Mouse (Mus musculus) neural tube, embryonic 12.5 days (tissue): Measurements from ENCODE around the gene Eipr1. TPM values are rescaled to one million over a fixed set of nuclear protein-coding genes. Genes with fewer than 3 reads are reported as not detected.

Experiments used
- ATAC-seq: fragments of 200-750 bp; cut with Nextera tagmentation; 2 replicates; pipeline ENCODE4 v1.8.0; 2017; ENCODE audit warnings: low read depth, mild to moderate bottlenecking, moderate TSS enrichment, moderate library complexity; ENCODE audit not compliant: low FRiP score
- H3K27ac ChIP-seq: fragments of 300-500 bp; sonication (generic); 2 replicates; pipeline ENCODE4 v1.5.1; 2016
- H3K27me3 ChIP-seq: fragments of 300-500 bp; sonication (generic); replicated peaks from 2 replicates; pipeline ENCODE4 v1.6.1; 2016; ENCODE audit warnings: mild to moderate bottlenecking
- H3K36me3 ChIP-seq: fragments of 300-500 bp; sonication (generic); 2 replicates; pipeline ENCODE4 v1.6.1; 2016; ENCODE audit warnings: mild to moderate bottlenecking
- H3K4me1 ChIP-seq: fragments of 300-500 bp; sonication (generic); 2 replicates; pipeline ENCODE4 v1.6.1; 2016
- H3K4me2 ChIP-seq: fragments of 300-500 bp; sonication (generic); replicated peaks from 2 replicates; pipeline ENCODE4 v1.6.1; 2016; ENCODE audit warnings: mild to moderate bottlenecking
- H3K4me3 ChIP-seq: fragments of 300-500 bp; sonication (generic); 2 replicates; pipeline ENCODE4 v1.5.1; 2016
- H3K9ac ChIP-seq: fragments of 300-500 bp; sonication (generic); 2 replicates; pipeline ENCODE4 v1.6.1; 2016; ENCODE audit warnings: mild to moderate bottlenecking
- H3K9me3 ChIP-seq: fragments of 300-500 bp; sonication (generic); 2 replicates; pipeline ENCODE4 v1.6.1; 2016; ENCODE audit warnings: mild to moderate bottlenecking
- WGBS: fragments of 180-500 bp; shearing (Covaris S2); methylation state at CpG from one replicate; pipeline ENCODE4 v1.1.7; 2016; 5-methylcytosine and 5-hydroxymethylcytosine counted together
- polyA plus RNA-seq: library from polyadenylated mRNA; unstranded; fragments of >200 nt; fragmentation: Nextera tagmentation; extraction: Ambion mirVana; gene quantifications from 2 replicates; pipeline ENCODE4 v1.2.1, GENCODE M21; 2016

Eipr1 gene
- 54.6 and 57.4 TPM in 2 replicates for polyA plus RNA-seq

DNA sequence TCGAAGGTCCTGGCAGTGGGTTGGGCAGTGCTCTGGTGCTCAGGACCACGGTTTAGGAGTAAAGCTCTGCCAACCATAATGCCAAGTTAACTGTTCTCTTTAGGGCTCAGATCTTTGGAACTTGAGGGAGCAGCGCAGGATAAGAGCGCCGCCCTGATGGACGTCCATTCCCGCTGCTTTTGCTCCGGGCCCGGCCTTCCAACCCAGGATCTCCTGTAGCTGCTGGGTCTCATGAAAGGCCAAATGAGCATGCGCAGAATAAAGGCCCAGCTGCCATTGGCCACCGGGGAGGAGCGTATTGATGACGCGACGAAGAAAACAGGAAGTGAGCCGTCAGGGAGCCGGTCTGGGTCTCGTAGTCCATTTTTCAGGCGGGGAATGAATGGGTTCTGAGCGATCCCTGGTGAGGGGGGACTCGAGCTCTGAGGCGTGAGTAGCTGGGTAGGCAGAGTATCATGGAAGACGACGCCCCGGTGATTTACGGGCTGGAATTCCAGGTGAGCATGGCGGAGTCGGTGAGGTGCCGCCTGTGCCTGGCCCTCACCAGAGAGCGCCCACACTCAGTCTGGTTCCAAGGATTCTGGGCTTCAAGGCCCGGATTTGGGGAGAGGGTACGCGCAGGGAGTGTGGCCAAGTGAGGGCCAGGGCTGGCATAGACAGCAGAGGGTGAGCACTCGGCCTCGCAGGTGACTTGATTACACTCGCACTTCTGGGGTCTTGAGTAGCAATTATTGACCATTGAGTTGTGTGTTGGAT is at the start of gene Eipr1:
Gene Eipr1 (plus strand): TSS at position 296 of the 756 bp plus-strand sequence.
- Histone ChIP-seq H3K9me3 (no peaks in the 10 kb centered on the region), H3K4me1 (peaks cover 18% of the 10 kb centered on the region), H3K9ac (peak within 1 kb of the TSS; percentile 81), H3K27ac (no peak within 1 kb of the TSS), H3K4me3 (peak within 1 kb of the TSS; percentile 76), H3K4me2 (peak within 1 kb of the TSS; percentile 74), H3K36me3 (peaks cover 5% of the 10 kb centered on the region), H3K27me3 (no peaks in the 10 kb centered on the region)
- peak; percentile 81 for ATAC-seq
- WGBS, result 4% methylated on average over 36 of the region's 36 CpGs

DNA sequence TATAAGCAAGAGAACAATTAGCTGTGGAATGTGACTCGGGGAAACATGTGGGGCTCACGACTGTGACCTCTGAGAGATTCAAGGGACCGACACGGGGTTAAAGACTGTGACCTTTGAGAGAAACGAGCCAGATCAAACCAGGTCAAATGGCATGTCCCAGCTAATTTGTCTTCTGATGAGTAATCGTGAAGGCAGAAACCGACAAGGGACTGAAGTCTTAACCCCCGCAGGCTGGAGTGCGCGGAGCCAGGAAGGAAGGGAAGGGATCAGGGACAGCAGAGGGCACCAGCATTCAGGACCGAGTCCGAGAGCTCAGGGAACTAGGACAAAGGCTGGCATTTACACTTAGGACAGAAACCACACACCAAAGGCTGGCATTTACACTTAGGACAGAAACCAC is 47.2 kb upstream of the Eipr1 start:
- Histone ChIP-seq H3K27me3 (no peaks in the 10 kb centered on the region; the same call in 1 of the 2 replicates), H3K36me3 (peaks cover 5% of the 10 kb centered on the region), H3K9ac (0 out of 2 replicates have a peak overlapping the region, but pooled peaks have one; percentile 8), H3K27ac (no peak overlapping the region), H3K4me2 (no peak overlapping the region; the same call in 1 of the 2 replicates), H3K9me3 (no peaks in the 10 kb centered on the region), H3K4me1 (peaks cover 22% of the 10 kb centered on the region), H3K4me3 (no peak overlapping the region)
- WGBS, result 5% methylated on average over 12 of the region's 12 CpGs
- ATAC-seq, result no peak

GRCm38 (mm10) chr12:28705204-28705603 is 46.4 kb upstream of the Eipr1 start:
- H3K4me3 ChIP-seq, result no peak overlapping the region
- no peaks in the 10 kb centered on the region for H3K9me3 ChIP-seq
- peaks cover 11% of the 10 kb centered on the region for H3K36me3 ChIP-seq
- 0 out of 2 replicates have a peak overlapping the region, but pooled peaks have one; percentile 8 for H3K9ac ChIP-seq
- peaks cover 19% of the 10 kb centered on the region for H3K4me1 ChIP-seq
- H3K4me2 ChIP-seq, result no peak overlapping the region
- 88% methylated on average over 6 of the region's 6 CpGs for WGBS
- H3K27me3 ChIP-seq, result no peaks in the 10 kb centered on the region; the same call in 1 of the 2 replicates
- no peak overlapping the region for H3K27ac ChIP-seq
- ATAC-seq, result no peak

DNA sequence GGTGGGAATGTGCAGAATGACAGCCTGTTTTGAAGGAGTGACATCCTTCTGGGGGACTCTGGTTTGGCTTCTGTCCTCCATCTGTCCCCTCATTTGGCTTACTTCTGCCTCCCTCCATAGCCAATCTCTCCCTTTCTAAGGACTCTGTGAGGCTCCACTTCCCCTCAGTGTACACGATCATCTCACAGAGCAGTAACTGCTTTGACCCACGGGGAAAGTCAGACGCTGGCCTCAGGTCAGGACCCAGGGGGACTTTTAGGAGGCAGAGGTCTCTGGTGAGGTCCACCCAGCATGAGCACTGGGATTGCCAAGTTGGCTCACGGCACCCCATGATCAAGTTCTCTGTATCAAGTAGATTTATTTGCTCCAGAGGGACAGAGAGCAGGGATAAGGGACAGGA is 43.4 kb upstream of the Eipr1 start:
- H3K27ac ChIP-seq, result no peak overlapping the region
- no peak overlapping the region for H3K9ac ChIP-seq
- WGBS, result 85% methylated on average over 4 of the region's 4 CpGs
- no peak overlapping the region for H3K4me2 ChIP-seq
- H3K4me1 ChIP-seq, result peaks cover 14% of the 10 kb centered on the region
- no peak for ATAC-seq
- no peaks in the 10 kb centered on the region for H3K9me3 ChIP-seq
- no peak overlapping the region for H3K4me3 ChIP-seq
- no peaks in the 10 kb centered on the region for H3K27me3 ChIP-seq
- peaks cover 29% of the 10 kb centered on the region for H3K36me3 ChIP-seq

DNA sequence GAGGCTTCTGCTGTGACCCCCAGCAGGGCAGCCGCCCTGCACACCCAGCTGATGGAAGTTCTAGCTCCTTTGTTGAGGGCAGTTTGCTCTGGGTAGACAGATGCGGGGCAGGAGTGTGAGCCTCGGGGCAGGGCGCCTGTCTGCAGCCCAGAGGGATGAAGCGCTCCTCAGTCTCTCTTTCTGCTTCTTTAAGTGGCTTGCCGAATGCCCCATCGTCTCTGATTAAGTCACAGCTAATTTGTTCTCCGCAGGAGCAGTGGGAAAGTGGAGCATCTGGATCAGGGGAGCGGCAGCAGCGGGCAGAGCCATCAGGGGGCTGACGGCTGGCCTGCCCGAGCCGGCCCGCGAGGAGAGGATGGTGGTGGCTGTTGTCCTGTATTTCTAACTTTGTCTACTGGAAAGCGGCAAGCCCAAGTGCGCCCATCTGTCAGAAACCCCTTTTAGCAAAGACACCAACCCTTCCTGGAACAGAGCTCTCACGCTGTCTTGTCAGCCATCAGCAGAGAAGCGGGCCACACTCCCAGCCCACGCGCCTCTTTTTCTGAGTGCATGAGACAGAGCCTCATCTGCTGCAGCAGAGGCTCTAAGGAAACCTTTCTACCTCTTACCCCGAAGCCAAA is 40.9 kb upstream of the Eipr1 start:
- H3K4me2 ChIP-seq, result no peak overlapping the region
- H3K36me3 ChIP-seq, result peaks cover 30% of the 10 kb centered on the region
- ATAC-seq, result no peak
- no peak overlapping the region; the same call in 1 of the 2 replicates for H3K9ac ChIP-seq
- H3K27ac ChIP-seq, result no peak overlapping the region
- H3K4me1 ChIP-seq, result no peaks in the 10 kb centered on the region
- no peaks in the 10 kb centered on the region for H3K9me3 ChIP-seq
- 67% methylated on average over 22 of the region's 22 CpGs for WGBS
- H3K4me3 ChIP-seq, result no peak overlapping the region
- H3K27me3 ChIP-seq, result no peaks in the 10 kb centered on the region

- peaks cover 31% of the 10 kb centered on the region for H3K36me3 ChIP-seq
- 0 out of 2 replicates have a peak, but pooled peaks cover 3% of the 10 kb centered on the region for H3K4me1 ChIP-seq
- H3K27ac ChIP-seq, result no peak overlapping the region
- no peak overlapping the region for H3K9ac ChIP-seq
- H3K4me2 ChIP-seq, result no peak overlapping the region
- no peak for ATAC-seq
- 90% methylated on average over 24 of the region's 24 CpGs for WGBS
- no peaks in the 10 kb centered on the region for H3K9me3 ChIP-seq
- H3K4me3 ChIP-seq, result no peak overlapping the region
- no peaks in the 10 kb centered on the region for H3K27me3 ChIP-seq
These were observed 36.6 kb upstream of the Eipr1 start for GRCm38 (mm10) chr12:28714822-28715632.

GRCm38 (mm10) chr12:28717066-28717465 is 34.5 kb upstream of the Eipr1 start:
- no peaks in the 10 kb centered on the region for H3K9me3 ChIP-seq
- H3K4me2 ChIP-seq, result no peak overlapping the region
- ATAC-seq, result no peak
- H3K4me1 ChIP-seq, result 0 out of 2 replicates have a peak, but pooled peaks cover 3% of the 10 kb centered on the region
- H3K4me3 ChIP-seq, result no peak overlapping the region
- 49% methylated on average over 2 of the region's 2 CpGs for WGBS
- H3K27ac ChIP-seq, result no peak overlapping the region
- H3K9ac ChIP-seq, result no peak overlapping the region
- H3K27me3 ChIP-seq, result no peaks in the 10 kb centered on the region
- peaks cover 38% of the 10 kb centered on the region for H3K36me3 ChIP-seq

DNA sequence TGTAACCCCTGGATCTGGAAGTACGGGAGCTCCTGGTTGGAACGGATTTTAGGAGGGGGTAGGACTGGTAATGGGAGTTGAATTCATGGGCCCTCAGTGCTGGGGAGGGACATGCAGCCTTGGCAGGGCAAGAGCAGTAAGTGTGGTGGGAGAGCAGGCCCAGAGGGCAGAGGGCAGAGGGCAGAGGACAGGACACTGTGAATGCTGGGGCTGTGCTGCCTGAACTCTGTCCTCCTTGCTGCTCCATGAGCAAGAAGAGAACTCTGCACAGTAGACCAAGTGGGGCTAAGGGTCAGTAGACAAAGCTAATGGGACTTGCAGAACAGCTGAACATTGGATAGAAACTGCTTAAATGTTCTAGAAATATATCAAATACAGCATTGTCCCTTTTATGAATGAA is 33.5 kb upstream of the Eipr1 start:
- no peak overlapping the region for H3K27ac ChIP-seq
- 0 out of 2 replicates have a peak, but pooled peaks cover 3% of the 10 kb centered on the region for H3K4me1 ChIP-seq
- 93% methylated on average over 2 of the region's 2 CpGs for WGBS
- no peak overlapping the region for H3K9ac ChIP-seq
- H3K9me3 ChIP-seq, result no peaks in the 10 kb centered on the region
- H3K4me2 ChIP-seq, result no peak overlapping the region
- no peaks in the 10 kb centered on the region for H3K27me3 ChIP-seq
- no peak for ATAC-seq
- peaks cover 38% of the 10 kb centered on the region for H3K36me3 ChIP-seq
- no peak overlapping the region for H3K4me3 ChIP-seq

GRCm38 (mm10) chr12:28724366-28724765 is 27.2 kb upstream of the Eipr1 start:
- H3K27me3 ChIP-seq, result no peaks in the 10 kb centered on the region
- no peak overlapping the region for H3K27ac ChIP-seq
- H3K4me1 ChIP-seq, result no peaks in the 10 kb centered on the region
- 70% methylated on average over 3 of the region's 3 CpGs for WGBS
- no peak overlapping the region for H3K4me3 ChIP-seq
- no peak overlapping the region for H3K4me2 ChIP-seq
- H3K9me3 ChIP-seq, result no peaks in the 10 kb centered on the region
- no peak overlapping the region for H3K9ac ChIP-seq
- H3K36me3 ChIP-seq, result peaks cover 38% of the 10 kb centered on the region
- ATAC-seq, result no peak

DNA sequence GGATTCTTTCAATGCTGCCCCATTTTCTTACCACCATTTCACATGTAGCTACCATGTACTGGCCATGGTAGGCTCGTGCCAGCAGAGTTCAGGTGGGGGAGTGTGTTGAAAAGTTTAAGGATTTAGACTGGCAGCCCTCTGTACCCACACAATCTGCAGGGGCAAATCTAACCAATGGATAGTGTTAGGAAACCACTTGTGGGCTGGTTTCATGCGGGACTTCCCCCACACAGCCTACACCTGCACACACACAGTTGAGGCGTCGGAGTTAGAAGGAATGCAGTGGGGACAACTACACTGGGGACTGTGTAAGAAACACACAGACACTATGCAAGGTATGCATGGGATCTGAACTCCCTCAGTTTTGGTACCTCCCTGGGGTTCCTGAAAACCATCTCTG is 25.4 kb upstream of the Eipr1 start:
- 92% methylated on average over 4 of the region's 4 CpGs for WGBS
- Histone ChIP-seq H3K4me1 (no peaks in the 10 kb centered on the region), H3K4me3 (no peak overlapping the region), H3K36me3 (peaks cover 31% of the 10 kb centered on the region), H3K9ac (no peak overlapping the region), H3K27me3 (no peaks in the 10 kb centered on the region), H3K4me2 (no peak overlapping the region), H3K27ac (no peak overlapping the region), H3K9me3 (no peaks in the 10 kb centered on the region)
- no peak for ATAC-seq

- no peak overlapping the region for H3K27ac ChIP-seq
- WGBS, result 85% methylated on average over 5 of the region's 5 CpGs
- no peak overlapping the region for H3K4me2 ChIP-seq
- no peak overlapping the region for H3K4me3 ChIP-seq
- no peaks in the 10 kb centered on the region for H3K27me3 ChIP-seq
- ATAC-seq, result no peak
- H3K9me3 ChIP-seq, result no peaks in the 10 kb centered on the region
- H3K36me3 ChIP-seq, result peaks cover 28% of the 10 kb centered on the region
- H3K9ac ChIP-seq, result no peak overlapping the region
- H3K4me1 ChIP-seq, result no peaks in the 10 kb centered on the region
These were observed 24.5 kb upstream of the Eipr1 start for GRCm38 (mm10) chr12:28727061-28727460.

GRCm38 (mm10) chr12:28732631-28733030 is 19.0 kb upstream of the Eipr1 start:
- Histone ChIP-seq H3K27ac (no peak overlapping the region), H3K27me3 (no peaks in the 10 kb centered on the region), H3K4me3 (no peak overlapping the region), H3K4me1 (no peaks in the 10 kb centered on the region), H3K4me2 (no peak overlapping the region), H3K36me3 (peaks cover 48% of the 10 kb centered on the region), H3K9ac (no peak overlapping the region), H3K9me3 (no peaks in the 10 kb centered on the region)
- WGBS, result 92% methylated on average over 8 of the region's 8 CpGs
- ATAC-seq, result no peak
